Mouse (Mus musculus) thymus, adult 2 months (tissue): ENCODE data around the gene Ccdc162. TPM values are rescaled to one million over a fixed set of nuclear protein-coding genes. Genes with fewer than 3 reads are reported as not detected.

Experiments
- DNase-seq: peaks from one replicate; pipeline ENCODE4 v3.0.0; 2021
- H3K27ac ChIP-seq: fragments of 200-500 bp; 2 replicates; pipeline ENCODE4 v1.5.1; 2012; ENCODE audit warnings: low read length, control low read depth; ENCODE audit not compliant: control insufficient read depth, insufficient read depth
- H3K27me3 ChIP-seq: fragments of 200-500 bp; 2 replicates; pipeline ENCODE4 v1.6.1; 2012; ENCODE audit warnings: mild to moderate bottlenecking, low read length, moderate library complexity, mixed read lengths; ENCODE audit not compliant: control insufficient read depth, insufficient read depth
- H3K36me3 ChIP-seq: fragments of 200-500 bp; 2 replicates; pipeline ENCODE4 v1.6.1; 2012; ENCODE audit warnings: mild to moderate bottlenecking, low read length, moderate library complexity; ENCODE audit not compliant: control insufficient read depth, insufficient read depth
- H3K4me1 ChIP-seq: fragments of 200-500 bp; replicated peaks from 2 replicates; pipeline ENCODE4 v1.6.1; 2012; ENCODE audit warnings: low read length; ENCODE audit not compliant: control insufficient read depth, insufficient read depth
- H3K4me3 ChIP-seq: fragments of 200-500 bp; 2 replicates; pipeline ENCODE4 v1.5.1; 2012; ENCODE audit warnings: mild to moderate bottlenecking, low read length, control low read depth, moderate library complexity; ENCODE audit not compliant: control insufficient read depth, insufficient read depth
- CTCF ChIP-seq: fragments of 200-500 bp; IDR thresholded peaks from 2 replicates; pipeline ENCODE4 v1.5.1; 2012; ENCODE audit warnings: mild to moderate bottlenecking, control low read depth, low read length, moderate library complexity, borderline replicate concordance; ENCODE audit not compliant: control insufficient read depth, poor library complexity, insufficient read depth; ENCODE audit errors: extremely low read depth
- POLR2A ChIP-seq: fragments of 200-500 bp; IDR thresholded peaks from 2 replicates; pipeline ENCODE4 v1.6.1; 2012; ENCODE audit warnings: mild to moderate bottlenecking, low read length, control low read depth, moderate library complexity; ENCODE audit not compliant: control insufficient read depth, poor library complexity, insufficient read depth; ENCODE audit errors: extremely low read depth
- WGBS: fragments of 180-500 bp; shearing (Covaris S2); methylation state at CpG from one replicate; pipeline ENCODE4 v1.1.7; 2018; 5-methylcytosine and 5-hydroxymethylcytosine counted together
- polyA plus RNA-seq: library from polyadenylated mRNA; depleted of rRNA; stranded (reverse); fragments of >200 nt; gene quantifications from 2 replicates; pipeline ENCODE4 v1.2.3, GENCODE M21; 2012

The Ccdc162 gene
- polyA plus RNA-seq, 1 experiment = 5.1 TPM

DNA sequence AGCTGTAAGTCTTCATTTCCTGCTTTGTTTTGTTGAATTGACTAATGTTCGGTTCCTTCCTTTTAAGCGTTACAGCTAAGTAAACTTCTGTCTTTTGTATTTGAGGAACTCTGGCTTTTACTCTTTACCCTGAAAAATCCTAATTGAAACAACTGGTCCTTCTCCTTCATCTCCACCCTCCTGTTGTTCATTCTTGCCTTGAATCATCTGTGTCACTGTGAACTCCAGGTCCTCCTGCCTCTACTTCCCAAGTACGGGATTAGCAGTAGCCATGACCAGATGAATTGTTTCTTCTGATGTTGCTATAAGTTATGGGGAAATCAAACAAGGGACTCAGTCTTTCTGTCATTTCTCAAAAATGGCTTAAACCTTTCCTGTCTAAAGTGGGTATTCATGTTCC, 193.0 kb downstream of the Ccdc162 start:
- TF ChIP-seq CTCF (no peak), POLR2A (no peak)
- Histone ChIP-seq H3K27ac (no peak overlapping the region), H3K27me3 (no peaks in the 10 kb centered on the region), H3K4me3 (no peak overlapping the region), H3K36me3 (peaks cover 45% of the 10 kb centered on the region), H3K4me1 (peaks cover 6% of the 10 kb centered on the region)
- WGBS = 26% methylated on average over 3 of the region's 3 CpGs
- DNase-seq = no peak

DNA sequence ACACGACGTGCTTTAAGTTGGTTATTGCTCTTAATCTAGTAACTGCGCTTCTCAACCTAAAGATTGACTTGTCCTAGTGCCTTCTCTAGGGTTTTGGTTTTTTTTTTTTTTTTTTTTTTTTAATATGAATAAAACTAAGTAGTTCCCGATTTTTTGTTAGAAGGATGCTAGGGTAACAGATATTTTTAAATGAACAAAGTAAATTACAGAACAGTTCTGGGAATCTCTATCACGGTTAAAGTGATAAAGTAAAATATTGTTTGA, 196.1 kb downstream of the Ccdc162 start:
- Histone ChIP-seq H3K27me3 (no peaks in the 10 kb centered on the region), H3K4me1 (peaks cover 3% of the 10 kb centered on the region), H3K36me3 (peaks cover 21% of the 10 kb centered on the region), H3K27ac (no peak overlapping the region; the same call in 1 of the 2 replicates), H3K4me3 (peak overlapping the region; percentile 85; the same call in 1 of the 2 replicates)
- TF ChIP-seq POLR2A (no peak), CTCF (no peak)
- 2% methylated on average over 5 of the region's 5 CpGs for WGBS
- no peak for DNase-seq

DNA sequence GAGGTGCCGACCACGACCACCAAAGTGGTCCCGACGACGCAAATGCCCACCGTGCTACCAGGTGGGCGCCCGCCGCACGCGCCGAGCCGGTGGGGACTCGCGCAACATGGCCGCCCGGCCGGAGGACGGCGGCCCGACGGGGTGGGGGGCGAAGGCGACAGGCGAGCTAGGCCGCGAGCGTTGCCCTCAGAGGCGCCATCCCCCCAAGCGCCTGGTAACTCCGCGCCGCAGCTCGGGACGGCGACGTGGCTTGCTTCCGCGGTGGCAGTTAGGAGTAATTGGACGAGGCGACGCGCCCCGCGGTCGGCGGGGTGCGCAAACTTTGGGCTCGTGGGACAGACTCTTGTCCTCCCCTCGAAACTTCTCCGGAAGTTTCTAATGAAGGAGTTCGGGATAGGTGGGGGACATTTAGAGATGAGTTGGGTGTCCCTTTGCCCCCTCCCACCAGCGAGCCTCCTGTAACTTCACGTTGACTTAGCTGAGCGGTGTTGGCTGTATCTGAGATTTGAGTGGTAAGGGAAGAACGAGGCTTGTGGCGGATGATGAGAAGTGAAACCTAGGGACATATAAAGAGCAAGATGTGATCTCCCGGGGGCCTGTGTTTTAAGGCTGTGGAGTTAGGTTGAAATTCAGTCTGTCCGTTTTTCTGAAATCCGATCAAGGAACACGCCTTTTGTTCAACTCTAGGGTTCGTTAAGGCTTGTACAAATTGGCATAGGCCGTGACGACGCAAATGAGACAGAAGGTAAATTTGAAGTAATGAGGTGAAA, 196.6 kb downstream of the Ccdc162 start:
- Histone ChIP-seq H3K4me1 (peaks cover 3% of the 10 kb centered on the region), H3K36me3 (peaks cover 21% of the 10 kb centered on the region), H3K4me3 (peak overlapping the region; percentile 85), H3K27ac (peak overlapping the region; percentile 73), H3K27me3 (no peaks in the 10 kb centered on the region)
- WGBS = under 1% methylated on average over 65 of the region's 65 CpGs
- DNase-seq = peak; percentile 70
- TF ChIP-seq POLR2A (no peak), CTCF (peak; percentile 22; the same call in 1 of the 2 replicates)

DNA sequence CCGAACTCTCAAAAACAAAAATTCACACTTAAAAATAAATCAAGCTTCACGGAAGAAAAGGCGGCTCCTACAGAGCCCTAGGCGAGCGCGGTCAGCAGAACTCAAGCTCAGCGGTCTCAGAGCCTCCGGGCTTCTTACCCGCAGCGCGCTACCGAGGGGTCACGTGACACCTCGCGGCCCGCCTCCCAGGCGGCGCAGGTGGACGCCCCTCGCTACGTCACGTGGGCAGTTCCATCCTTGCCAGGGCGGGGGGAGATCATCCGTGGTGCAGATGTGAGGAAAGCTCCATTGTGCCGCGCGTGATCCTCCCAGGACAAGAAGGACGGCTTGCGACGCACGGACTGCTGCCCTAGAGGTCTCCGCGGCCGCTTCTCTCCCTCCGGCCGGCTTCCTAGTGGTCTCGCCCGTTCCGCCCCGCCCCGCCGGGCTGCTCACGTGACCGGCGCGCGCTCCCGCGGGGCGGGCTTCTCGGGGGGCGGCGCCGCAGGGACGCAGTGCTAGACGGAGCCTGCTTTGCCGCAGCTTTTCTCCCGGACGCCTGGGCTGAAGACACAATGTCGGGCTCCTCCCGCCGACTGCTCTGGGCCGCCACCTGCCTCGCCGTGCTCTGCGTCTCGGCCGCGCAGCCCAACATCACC, 197.3 kb downstream of the Ccdc162 start, which contains the start of gene Cd164:
Cd164 (plus strand) TSS at position 434 of the 638 bp plus-strand sequence.
- H3K4me1 ChIP-seq = no peaks in the 10 kb centered on the region; the same call in 1 of the 2 replicates
- under 1% methylated on average over 69 of the region's 69 CpGs for whole genome bisulfite sequencing
- peak; percentile 92 for TF ChIP-seq POLR2A
- 0 out of 2 replicates have a peak, but pooled peaks have one; percentile 38 for TF ChIP-seq CTCF
- H3K27ac ChIP-seq = peak within 1 kb of the TSS; percentile 92
- peaks cover 13% of the 10 kb centered on the region; the same call in 1 of the 2 replicates for H3K36me3 ChIP-seq
- no peaks in the 10 kb centered on the region for H3K27me3 ChIP-seq
- H3K4me3 ChIP-seq = peak within 1 kb of the TSS; percentile 85
- DNase-seq = peak; percentile 89

DNA sequence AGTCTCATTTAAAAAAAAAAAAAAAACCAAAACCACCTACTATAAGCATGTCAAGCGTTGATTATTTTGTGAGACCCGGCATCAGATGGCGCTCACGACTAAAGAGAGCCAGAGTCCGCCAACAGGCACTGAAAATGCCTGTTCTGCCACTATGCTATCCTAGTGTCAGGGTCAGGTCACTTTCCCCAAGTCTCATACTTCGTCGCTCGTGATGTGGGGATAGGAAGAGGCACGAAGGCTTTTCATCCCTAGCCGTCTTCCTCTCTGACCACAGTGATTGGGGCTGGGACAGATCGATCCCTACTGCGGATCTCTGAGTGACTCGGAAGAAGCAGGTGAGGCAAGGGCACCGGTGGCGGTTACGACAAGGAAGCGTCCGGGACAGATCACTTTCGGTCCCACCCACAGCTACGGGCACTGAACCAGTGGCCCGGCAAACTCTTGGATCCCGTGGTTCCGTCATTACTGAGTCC, 197.9 kb downstream of the Ccdc162 start:
- no peak for TF ChIP-seq CTCF
- TF ChIP-seq POLR2A = no peak
- peak overlapping the region; percentile 85 for H3K4me3 ChIP-seq
- peaks cover 8% of the 10 kb centered on the region; the same call in 1 of the 2 replicates for H3K36me3 ChIP-seq
- under 1% methylated on average over 23 of the region's 23 CpGs for WGBS
- DNase-seq = peak; percentile 87
- H3K4me1 ChIP-seq = no peaks in the 10 kb centered on the region; the same call in 1 of the 2 replicates
- H3K27ac ChIP-seq = peak overlapping the region; percentile 92
- no peaks in the 10 kb centered on the region for H3K27me3 ChIP-seq

DNA sequence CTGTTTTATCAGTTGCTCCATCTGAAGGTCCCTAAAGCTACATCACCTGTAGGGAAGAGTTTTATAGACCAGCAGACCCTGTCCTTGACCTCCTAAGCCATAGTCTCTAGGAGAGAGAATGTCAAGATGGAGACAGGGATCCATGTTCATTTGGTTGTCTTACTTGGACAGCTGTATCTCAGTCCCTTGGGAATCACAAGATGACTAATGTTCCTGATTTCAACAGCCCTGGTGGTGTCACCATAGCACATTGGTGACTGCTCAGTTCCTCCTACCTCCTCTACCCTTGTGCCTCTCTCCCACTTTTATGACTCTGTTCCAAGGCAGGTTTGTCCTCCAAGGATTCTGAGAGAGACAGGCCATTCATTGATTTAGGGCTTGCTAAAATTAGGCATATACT, 201.5 kb downstream of the Ccdc162 start:
- TF ChIP-seq CTCF (no peak), POLR2A (no peak)
- H3K27me3 ChIP-seq = no peaks in the 10 kb centered on the region
- H3K36me3 ChIP-seq = no peaks in the 10 kb centered on the region
- no peak overlapping the region for H3K27ac ChIP-seq
- no peak overlapping the region for H3K4me3 ChIP-seq
- no peak for DNase-seq
- H3K4me1 ChIP-seq = no peaks in the 10 kb centered on the region
